Mouse (Mus musculus) liver, embryonic 14.5 days (tissue): Measurements from ENCODE around the gene Pgk1.

Experiments used
- CTCF ChIP-seq: IDR thresholded peaks from 2 replicates; pipeline ENCODE4 v1.5.1; 2016; ENCODE audit warnings: antibody characterized with exemption, low read depth, control low read depth
- EP300 ChIP-seq: IDR thresholded peaks from 2 replicates; pipeline ENCODE4 v1.6.1; 2016; ENCODE audit warnings: antibody characterized with exemption, low read depth

- TF ChIP-seq EP300 (no peak), CTCF (no peak)
Measured at GRCm38 (mm10) chrX:106190091-106190490, 3.2 kb downstream of the Pgk1 start.
